Mouse (Mus musculus): Measurements from ENCODE around the gene Lrfn4. TPM values are rescaled to one million over a fixed set of nuclear protein-coding genes. Genes with fewer than 3 reads are reported as not detected.
A peak's percentile ranks its signal among the peaks of the same experiment; 100 is the strongest.

The Lrfn4 gene
- polyA plus RNA-seq, 2 experiments, result 9.5 to 49.0 TPM

- Histone ChIP-seq H3K4me3 (replicated peaks; ENCODE audit: low read length) (no peak overlapping the region), H3K4me2 (replicated peaks; ENCODE audit: low read depth, low read length, severe bottlenecking) (no peak overlapping the region), H3K4me1 (ENCODE audit: control insufficient read depth, insufficient read depth, low read length) (peaks cover 19% of the 10 kb centered on the region), H3K9me3 (ENCODE audit: control insufficient read depth, low read length) (no peaks in the 10 kb centered on the region), H3K27ac (replicated peaks; ENCODE audit: low read depth, low read length) (no peak overlapping the region), H3K9ac (ENCODE audit: low read depth, low read length, severe bottlenecking) (no peak overlapping the region), H3K36me3 (ENCODE audit: control insufficient read depth, insufficient read depth, low read length) (peaks cover 1% of the 10 kb centered on the region; the same call in 1 of the 2 replicates), H3K27me3 (ENCODE audit: control insufficient read depth, insufficient read depth, low read length) (no peaks in the 10 kb centered on the region)
- WGBS, result 0% methylated on average over 1 of the region's 1 CpGs
- DNase-seq (ENCODE audit: low spot score), result peak; percentile 63
- no peak for TF ChIP-seq POLR2A (IDR thresholded peaks at IDR 0.05; ENCODE audit: borderline replicate concordance, extremely low read depth, insufficient read depth, insufficient read length)
- ATAC-seq (ENCODE audit: low FRiP score, low read depth), result no peak
Observed at GRCm38 (mm10) chr19:4628819-4629218, 13.4 kb upstream of the Lrfn4 start.

GRCm38 (mm10) chr19:4625829-4626535 lies 10.5 kb upstream of the Lrfn4 start:
- no peaks in the 10 kb centered on the region for H3K27me3 ChIP-seq (ENCODE audit: control insufficient read depth, insufficient read depth, low read length)
- TF ChIP-seq POLR2A (IDR thresholded peaks at IDR 0.05; ENCODE audit: borderline replicate concordance, extremely low read depth, insufficient read depth, insufficient read length), result no peak
- peak; percentile 53 for ATAC-seq (ENCODE audit: low FRiP score, low read depth)
- peak overlapping the region; percentile 91 for H3K27ac ChIP-seq (replicated peaks; ENCODE audit: low read depth, low read length)
- H3K9me3 ChIP-seq (ENCODE audit: control insufficient read depth, low read length), result no peaks in the 10 kb centered on the region
- peak overlapping the region; percentile 90 for H3K4me3 ChIP-seq (replicated peaks; ENCODE audit: low read length)
- peaks cover 19% of the 10 kb centered on the region for H3K4me1 ChIP-seq (ENCODE audit: control insufficient read depth, insufficient read depth, low read length)
- H3K36me3 ChIP-seq (ENCODE audit: control insufficient read depth, insufficient read depth, low read length), result peaks cover 29% of the 10 kb centered on the region
- DNase-seq (ENCODE audit: low spot score), result peak; percentile 15
- H3K4me2 ChIP-seq (replicated peaks; ENCODE audit: low read depth, low read length, severe bottlenecking), result peak overlapping the region; percentile 78
- peak overlapping the region; percentile 92 for H3K9ac ChIP-seq (ENCODE audit: low read depth, low read length, severe bottlenecking)
- WGBS, result 2% methylated on average over 35 of the region's 35 CpGs

GRCm38 (mm10) chr19:4625179-4625828 lies 9.8 kb upstream of the Lrfn4 start, which contains the start of gene Rce1:
Rce1 (minus strand) TSS chr19:4625641.
- Histone ChIP-seq H3K4me2 (replicated peaks; ENCODE audit: low read depth, low read length, severe bottlenecking) (peak within 1 kb of the TSS; percentile 78), H3K27me3 (ENCODE audit: control insufficient read depth, insufficient read depth, low read length) (no peaks in the 10 kb centered on the region), H3K9ac (ENCODE audit: low read depth, low read length, severe bottlenecking) (peak within 1 kb of the TSS; percentile 92), H3K4me1 (ENCODE audit: control insufficient read depth, insufficient read depth, low read length) (peaks cover 19% of the 10 kb centered on the region), H3K4me3 (replicated peaks; ENCODE audit: low read length) (peak within 1 kb of the TSS; percentile 90), H3K36me3 (ENCODE audit: control insufficient read depth, insufficient read depth, low read length) (peaks cover 36% of the 10 kb centered on the region), H3K9me3 (ENCODE audit: control insufficient read depth, low read length) (no peaks in the 10 kb centered on the region), H3K27ac (replicated peaks; ENCODE audit: low read depth, low read length) (peak within 1 kb of the TSS; percentile 91)
- DNase-seq (ENCODE audit: low spot score), result peak; percentile 92
- TF ChIP-seq POLR2A (IDR thresholded peaks at IDR 0.05; ENCODE audit: borderline replicate concordance, extremely low read depth, insufficient read depth, insufficient read length), result peak; percentile 75; the same call in 1 of the 2 replicates
- 2% methylated on average over 47 of the region's 64 CpGs for WGBS
- peak; percentile 95 for ATAC-seq (ENCODE audit: low FRiP score, low read depth)

- ATAC-seq (ENCODE audit: low FRiP score, low read depth) (no peak), DNase-seq (ENCODE audit: low spot score) (no peak)
- 22% methylated on average over 4 of the region's 4 CpGs for WGBS
- Histone ChIP-seq H3K9ac (ENCODE audit: low read depth, low read length, severe bottlenecking) (peak overlapping the region; percentile 92), H3K36me3 (ENCODE audit: control insufficient read depth, insufficient read depth, low read length) (peaks cover 39% of the 10 kb centered on the region), H3K4me2 (replicated peaks; ENCODE audit: low read depth, low read length, severe bottlenecking) (peak overlapping the region; percentile 78), H3K9me3 (ENCODE audit: control insufficient read depth, low read length) (no peaks in the 10 kb centered on the region), H3K4me1 (ENCODE audit: control insufficient read depth, insufficient read depth, low read length) (peaks cover 19% of the 10 kb centered on the region), H3K27ac (replicated peaks; ENCODE audit: low read depth, low read length) (peak overlapping the region; percentile 91; the same call in 1 of the 2 replicates), H3K27me3 (ENCODE audit: control insufficient read depth, insufficient read depth, low read length) (no peaks in the 10 kb centered on the region), H3K4me3 (replicated peaks; ENCODE audit: low read length) (peak overlapping the region; percentile 90)
- TF ChIP-seq POLR2A (IDR thresholded peaks at IDR 0.05; ENCODE audit: borderline replicate concordance, extremely low read depth, insufficient read depth, insufficient read length), result no peak
Observed at GRCm38 (mm10) chr19:4624406-4625178, 9.1 kb upstream of the Lrfn4 start.

GRCm38 (mm10) chr19:4624006-4624405 lies 8.5 kb upstream of the Lrfn4 start:
- WGBS, result 91% methylated on average over 12 of the region's 12 CpGs
- peaks cover 19% of the 10 kb centered on the region for H3K4me1 ChIP-seq (ENCODE audit: control insufficient read depth, insufficient read depth, low read length)
- no peak for TF ChIP-seq POLR2A (IDR thresholded peaks at IDR 0.05; ENCODE audit: borderline replicate concordance, extremely low read depth, insufficient read depth, insufficient read length)
- no peak overlapping the region for H3K4me3 ChIP-seq (replicated peaks; ENCODE audit: low read length)
- H3K36me3 ChIP-seq (ENCODE audit: control insufficient read depth, insufficient read depth, low read length), result peaks cover 39% of the 10 kb centered on the region
- DNase-seq (ENCODE audit: low spot score) (no peak), ATAC-seq (ENCODE audit: low FRiP score, low read depth) (no peak)
- 0 out of 2 replicates have a peak overlapping the region, but pooled peaks have one; percentile 4 for H3K9ac ChIP-seq (ENCODE audit: low read depth, low read length, severe bottlenecking)
- no peak overlapping the region for H3K27ac ChIP-seq (replicated peaks; ENCODE audit: low read depth, low read length)
- H3K27me3 ChIP-seq (ENCODE audit: control insufficient read depth, insufficient read depth, low read length), result no peaks in the 10 kb centered on the region
- H3K9me3 ChIP-seq (ENCODE audit: control insufficient read depth, low read length), result no peaks in the 10 kb centered on the region
- H3K4me2 ChIP-seq (replicated peaks; ENCODE audit: low read depth, low read length, severe bottlenecking), result no peak overlapping the region

Measured in limb, embryonic 14.5 days (tissue).